Mouse (Mus musculus) MEL (cell line): ENCODE data around the gene Ttk. TPM values are rescaled to one million over a fixed set of nuclear protein-coding genes. Genes with fewer than 3 reads are reported as not detected.
A peak's percentile ranks its signal among the peaks of the same experiment; 100 is the strongest.

Experiments used
- DNase-seq: peaks from one replicate; pipeline ENCODE4 v3.0.0; 2011; ENCODE audit warnings: low read depth, low spot score
- H3K27ac ChIP-seq: 2 replicates; pipeline ENCODE4 v1.5.1; 2012; ENCODE audit warnings: low read depth, mild to moderate bottlenecking, control low read depth, low read length, moderate library complexity; ENCODE audit not compliant: control insufficient read depth
- H3K27me3 ChIP-seq, 2 experiments: fragments of 150-350 bp in 1 of 2; sonication (generic) in 1 of 2; 2 replicates each; pipeline ENCODE4 v1.6.1; 2012; ENCODE audit warnings: low read length in 2 of 2, mild to moderate bottlenecking in 2 of 2, improper control_type of control experiment in 1 of 2, moderate library complexity in 1 of 2; ENCODE audit not compliant: insufficient read depth in 2 of 2, control insufficient read depth in 1 of 2
- H3K36me3 ChIP-seq, 2 experiments: 2 replicates each; pipeline ENCODE4 v1.6.1; 2012 to 2014; ENCODE audit warnings: low read length in 2 of 2, improper control_type of control experiment in 1 of 2, inconsistent platforms in 1 of 2, mild to moderate bottlenecking in 1 of 2; ENCODE audit not compliant: insufficient read depth in 2 of 2, control insufficient read depth in 1 of 2
- H3K4me1 ChIP-seq, 2 experiments: fragments of 150-350 bp in 1 of 2; sonication (generic) in 1 of 2; 2 replicates each; pipeline ENCODE4 v1.6.1; 2012; ENCODE audit warnings: low read length in 2 of 2, improper control_type of control experiment in 1 of 2, mild to moderate bottlenecking in 1 of 2; ENCODE audit not compliant: insufficient read depth in 2 of 2, control insufficient read depth in 1 of 2
- H3K4me3 ChIP-seq, 2 experiments: fragments of 150-350 bp in 1 of 2; sonication (generic) in 1 of 2; 2 replicates each; pipeline ENCODE4 v1.5.1; 2012; ENCODE audit warnings: low read depth in 2 of 2, low read length in 2 of 2, mild to moderate bottlenecking in 2 of 2, moderate library complexity in 2 of 2, control low read depth in 1 of 2, improper control_type of control experiment in 1 of 2; ENCODE audit not compliant: control insufficient read depth in 1 of 2, insufficient read depth in 1 of 2
- H3K79me2 ChIP-seq: 2 replicates; pipeline ENCODE4 v1.6.1; 2012; ENCODE audit warnings: mild to moderate bottlenecking, low read length, moderate library complexity; ENCODE audit not compliant: control insufficient read depth, poor library complexity, insufficient read depth
- H3K9ac ChIP-seq: 2 replicates; pipeline ENCODE4 v1.6.1; 2012; ENCODE audit warnings: low read depth, mild to moderate bottlenecking, control low read depth, low read length, moderate library complexity; ENCODE audit not compliant: control insufficient read depth, poor library complexity, severe bottlenecking
- H3K9me3 ChIP-seq: fragments of 150-350 bp; sonication (generic); replicated peaks from 2 replicates; pipeline ENCODE4 v1.6.1; 2012; ENCODE audit warnings: mild to moderate bottlenecking, low read length, improper control_type of control experiment, moderate library complexity; ENCODE audit not compliant: insufficient read depth
- CTCF ChIP-seq, 3 experiments: IDR thresholded peaks in 2 of 3; conservative IDR thresholded peaks in 1 of 3; 2 replicates each; pipeline ENCODE4 v1.5.1; 2011 to 2012; ENCODE audit warnings: low read length in 3 of 3, low read depth in 2 of 3, mild to moderate bottlenecking in 2 of 3, improper control_type of control experiment in 1 of 3, inconsistent platforms in 1 of 3, mixed read lengths in 1 of 3, moderate library complexity in 1 of 3; ENCODE audit not compliant: control insufficient read depth in 1 of 3, insufficient read depth in 1 of 3, poor library complexity in 1 of 3, severe bottlenecking in 1 of 3
- E2F4 ChIP-seq: IDR thresholded peaks from 2 replicates; pipeline ENCODE4 v1.6.1; 2011; ENCODE audit warnings: low read depth, low read length, improper control_type of control experiment, borderline replicate concordance
- HCFC1 ChIP-seq: IDR thresholded peaks from 2 replicates; pipeline ENCODE4 v1.6.1; 2012; ENCODE audit warnings: low read depth, mild to moderate bottlenecking, inconsistent platforms, low read length, improper control_type of control experiment, moderate library complexity
- MAX ChIP-seq: IDR thresholded peaks from 2 replicates; pipeline ENCODE4 v1.6.1; 2011; ENCODE audit warnings: low read length, improper control_type of control experiment
- MAZ ChIP-seq: IDR thresholded peaks from 2 replicates; pipeline ENCODE4 v1.6.1; 2012; ENCODE audit warnings: low read depth, mild to moderate bottlenecking, inconsistent platforms, low read length, improper control_type of control experiment
- NELFE ChIP-seq: IDR thresholded peaks from 2 replicates; pipeline ENCODE4 v1.6.1; 2011; ENCODE audit warnings: low read depth, low read length, improper control_type of control experiment
- POLR2A ChIP-seq, 2 experiments: IDR thresholded peaks; 2 replicates each; pipeline ENCODE4 v1.6.1; 2011 to 2012; ENCODE audit warnings: low read length in 2 of 2, mild to moderate bottlenecking in 2 of 2, control low read depth in 1 of 2, improper control_type of control experiment in 1 of 2, low read depth in 1 of 2, moderate library complexity in 1 of 2; ENCODE audit not compliant: control insufficient read depth in 1 of 2, insufficient read depth in 1 of 2, poor library complexity in 1 of 2
- POLR2AphosphoS5 ChIP-seq: IDR thresholded peaks from 2 replicates; pipeline ENCODE4 v1.6.1; 2012; ENCODE audit warnings: low read depth, borderline replicate concordance, mild to moderate bottlenecking, inconsistent platforms, low read length, moderate library complexity, mixed read lengths
- RAD21 ChIP-seq: IDR thresholded peaks from 2 replicates; pipeline ENCODE4 v1.6.1; 2011; ENCODE audit warnings: mild to moderate bottlenecking, low read depth, low read length, improper control_type of control experiment
- SIN3A ChIP-seq: IDR thresholded peaks from 2 replicates; pipeline ENCODE4 v1.6.1; 2012; ENCODE audit warnings: low read length, improper control_type of control experiment, inconsistent platforms
- TAL1 ChIP-seq: IDR thresholded peaks from 2 replicates; pipeline ENCODE4 v1.6.1; 2012; ENCODE audit warnings: mild to moderate bottlenecking, inconsistent platforms, low read length, moderate library complexity, mixed read lengths
- TBP ChIP-seq: IDR thresholded peaks from 2 replicates; pipeline ENCODE4 v1.8.0; 2011; ENCODE audit warnings: low read depth, low read length, improper control_type of control experiment
- UBTF ChIP-seq: IDR thresholded peaks from 2 replicates; pipeline ENCODE4 v1.6.1; 2012; ENCODE audit warnings: low read depth, mild to moderate bottlenecking, inconsistent platforms, low read length, improper control_type of control experiment, moderate library complexity, borderline replicate concordance; ENCODE audit not compliant: insufficient read depth
- USF1 ChIP-seq: IDR thresholded peaks from 2 replicates; pipeline ENCODE4 v1.6.1; 2014; ENCODE audit warnings: low read depth, mild to moderate bottlenecking, inconsistent platforms, low read length, improper control_type of control experiment, moderate library complexity
- USF2 ChIP-seq, 2 experiments: IDR thresholded peaks; 2 replicates each; pipeline ENCODE4 v1.6.1; 2011 to 2012; ENCODE audit warnings: improper control_type of control experiment in 2 of 2, low read length in 2 of 2, borderline replicate concordance in 1 of 2, inconsistent platforms in 1 of 2, low read depth in 1 of 2, mild to moderate bottlenecking in 1 of 2; ENCODE audit not compliant: insufficient read depth in 1 of 2
- ZMIZ1 ChIP-seq: IDR thresholded peaks from 2 replicates; pipeline ENCODE4 v1.6.1; 2012; ENCODE audit warnings: low read depth, mild to moderate bottlenecking, inconsistent platforms, low read length, improper control_type of control experiment, moderate library complexity
- ZNF384 ChIP-seq: IDR thresholded peaks from 2 replicates; pipeline ENCODE4 v1.6.1; 2012; ENCODE audit warnings: low read depth, mild to moderate bottlenecking, inconsistent platforms, low read length, improper control_type of control experiment
- polyA plus RNA-seq, 2 experiments: library from polyadenylated mRNA; stranded (reverse) in 1 of 2; unstranded in 1 of 2; fragments of >175 nt in 1 of 2; fragments of >200 nt in 1 of 2; gene quantifications; 2 replicates each; pipeline versions ENCODE4 v1.2.1 to v1.2.4; 2012; ENCODE audit warnings: low replicate concordance in 2 of 2, low read depth in 1 of 2; ENCODE audit not compliant: insufficient read length in 2 of 2, insufficient read depth in 1 of 2, missing spikeins in 1 of 2
- total RNA-seq: library from RNA; depleted of rRNA; stranded (reverse); fragments of 300-350 nt; gene quantifications from 2 replicates; pipeline ENCODE4 v1.2.3, GENCODE M21; 2012; rRNA removed

The Ttk gene
- 18.5 and 20.5 TPM in 2 replicates for total RNA-seq
- polyA plus RNA-seq, result 10 to 100 TPM in 1 of 2 experiments, not detected in 1; 16.0 TPM

DNA sequence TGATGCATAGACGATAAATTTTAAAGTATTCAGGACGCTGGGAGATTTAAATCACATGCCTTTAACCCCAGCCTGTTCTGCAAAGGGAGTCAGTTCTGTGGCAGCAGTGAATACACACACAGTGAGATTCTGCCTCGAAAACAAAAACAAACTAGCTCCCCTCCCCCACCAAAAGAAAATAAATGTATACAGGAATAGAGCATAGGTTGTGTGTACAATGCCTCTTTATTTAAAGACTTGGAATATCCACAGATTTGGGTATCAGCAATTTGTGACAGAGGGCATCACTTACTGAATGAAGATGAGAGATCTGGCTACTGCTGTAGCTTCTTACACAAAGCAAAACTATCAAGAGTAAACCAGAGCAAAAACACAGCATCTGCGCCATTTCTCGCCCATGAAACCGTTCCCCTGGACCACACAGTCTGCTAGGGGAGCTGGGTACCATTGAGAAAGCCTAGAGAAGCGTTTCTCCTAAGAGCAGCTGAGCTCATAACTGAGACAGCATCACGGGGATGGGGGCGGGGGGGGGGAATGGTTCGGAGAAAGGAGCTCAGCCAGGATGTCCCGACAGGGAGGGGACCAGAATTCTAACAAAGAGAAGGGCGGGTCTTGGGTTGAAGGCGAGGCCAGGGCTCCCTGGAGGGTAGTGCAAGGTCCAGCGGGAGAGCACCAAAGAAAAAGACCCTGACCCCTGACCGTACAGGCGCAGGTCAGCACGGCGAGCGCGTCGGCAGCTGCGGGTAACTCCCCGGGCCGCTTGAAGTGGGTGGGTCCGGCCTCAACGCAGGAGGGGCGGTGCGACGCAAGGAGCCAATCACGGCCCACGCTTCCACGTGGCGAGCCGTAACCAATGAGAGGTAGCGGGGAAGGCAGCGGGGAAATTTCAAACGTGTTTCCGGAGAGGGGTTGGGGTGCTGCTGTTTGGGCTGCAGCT is at the start of gene Ttk:
TSS of gene Ttk (plus strand) at position 879 of the 937 bp plus-strand sequence.
- H3K4me3 ChIP-seq, result peak within 1 kb of the TSS; percentile 70 to 83
- H3K9me3 ChIP-seq, result no peaks in the 10 kb centered on the region
- H3K9ac ChIP-seq, result peak within 1 kb of the TSS; percentile 65
- peaks cover 2 to 4% of the 10 kb centered on the region in 2 experiments; a peak in 2 of 4 replicates for H3K4me1 ChIP-seq
- H3K27me3 ChIP-seq, result no peaks in the 10 kb centered on the region
- peak; percentile 95 for DNase-seq
- TF ChIP-seq TBP (0 out of 2 replicates have a peak, but pooled peaks have one; percentile 20), HCFC1 (peak; percentile 69), ZMIZ1 (peak; percentile 68; the same call in 1 of the 2 replicates), RAD21 (no peak), NELFE (peak; percentile 51; the same call in 1 of the 2 replicates), USF2 (IDR thresholded peaks at IDR 0.05; ENCODE audit: borderline replicate concordance in 1 of 2, insufficient read depth in 1 of 2, low read depth in 1 of 2, low read length in 2 of 2) (peak in 1 of 2 experiments; percentile 76; a peak in 2 of 4 replicates), UBTF (no peak), SIN3A (peak; percentile 93), CTCF (IDR thresholded peaks at IDR 0.05 in 2 of 3, conservative IDR thresholded peaks at IDR 0.05 in 1 of 3; ENCODE audit: control insufficient read depth in 1 of 3, insufficient read depth in 1 of 3, low read depth in 2 of 3, low read length in 3 of 3, poor library complexity in 1 of 3, severe bottlenecking in 1 of 3) (no peak), E2F4 (peak; percentile 77; the same call in 1 of the 2 replicates), USF1 (peak; percentile 93), POLR2A (IDR thresholded peaks at IDR 0.05; ENCODE audit: control insufficient read depth in 1 of 2, insufficient read depth in 1 of 2, low read depth in 1 of 2, low read length in 2 of 2, poor library complexity in 1 of 2) (peak; percentile 81 to 82), MAX (peak; percentile 76; the same call in 1 of the 2 replicates)
- H3K79me2 ChIP-seq, result peaks cover 8% of the 10 kb centered on the region
- peaks cover 0 to 6% of the 10 kb centered on the region in 2 experiments; a peak in 2 of 4 replicates for H3K36me3 ChIP-seq
- peak within 1 kb of the TSS; percentile 11 for H3K27ac ChIP-seq

DNA sequence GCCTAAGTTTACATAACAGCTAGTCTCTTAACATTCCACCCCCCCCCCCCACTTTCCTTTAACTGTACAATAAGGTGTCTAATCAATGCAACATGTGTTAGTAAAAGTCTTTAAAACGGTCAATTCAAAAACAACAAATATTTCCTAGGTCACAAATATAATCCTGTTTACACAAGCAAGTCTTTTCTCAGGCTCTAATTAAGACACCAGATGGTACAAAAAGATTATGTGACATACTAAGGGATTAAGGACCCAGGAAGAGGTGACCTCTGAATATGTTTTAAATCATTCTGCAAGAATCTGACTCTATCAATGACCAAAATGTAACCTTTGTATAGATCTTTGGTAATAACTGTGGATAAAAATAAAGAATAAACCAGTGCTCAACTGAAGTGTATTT is 49.0 kb upstream of the Ttk start:
- TF ChIP-seq ZNF384 (no peak), MAZ (no peak), TAL1 (no peak), POLR2AphosphoS5 (no peak)
- no peaks in the 10 kb centered on the region for H3K79me2 ChIP-seq

More for the DNA sequence above, 49.0 kb upstream of the Ttk start:
- Histone ChIP-seq H3K4me3 (no peak overlapping the region), H3K27ac (no peak overlapping the region), H3K27me3 (no peaks in the 10 kb centered on the region; a peak in 1 of 4 replicates), H3K36me3 (no peaks in the 10 kb centered on the region), H3K9ac (no peak overlapping the region), H3K9me3 (no peaks in the 10 kb centered on the region), H3K4me1 (no peaks in the 10 kb centered on the region)
- DNase-seq, result no peak
